Mouse (Mus musculus) layer of hippocampus, postnatal 14 days (tissue): ENCODE results near the gene Prok1. TPM values are rescaled to one million over a fixed set of nuclear protein-coding genes. Genes with fewer than 3 reads are reported as not detected.

Experiments
- DNase-seq, 2 experiments: peaks; one replicate each; pipeline ENCODE4 v3.0.0; 2021 to 2022; ENCODE audit warnings: low spot score in 2 of 2, mixed read lengths in 1 of 2
- total RNA-seq, 2 experiments: library from RNA; stranded (reverse); gene quantifications; 2 replicates each; pipeline ENCODE4 v1.2.3; 2021

Gene Prok1
- total RNA-seq, 2 experiments from 2014 or later = not detected

DNA sequence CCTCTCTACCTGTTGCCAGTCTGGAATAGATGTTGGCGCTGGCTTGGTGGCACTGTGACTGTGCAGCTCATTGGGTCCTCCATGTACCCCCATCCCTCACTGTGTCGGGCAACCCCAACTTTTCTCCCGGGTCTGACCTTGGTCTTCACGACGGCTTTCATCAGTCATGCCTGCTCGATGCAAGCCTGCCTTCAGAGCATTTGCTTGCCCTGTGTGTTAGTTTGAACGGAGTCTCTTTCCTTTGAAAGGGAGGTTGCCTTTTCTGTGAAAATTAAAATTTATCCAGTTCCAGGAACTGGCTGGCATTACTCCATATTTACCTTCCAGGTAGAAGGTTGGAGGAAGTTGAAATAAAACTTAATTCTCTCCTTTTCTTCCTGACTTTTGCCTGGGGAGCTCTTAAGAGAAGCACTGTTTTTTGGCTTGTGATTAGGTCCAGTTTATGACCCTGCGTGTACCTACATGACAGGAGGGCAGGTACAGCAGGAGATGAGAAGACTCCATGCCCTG lies 981 bp downstream of the Prok1 start:
- DNase-seq = no peak

DNA sequence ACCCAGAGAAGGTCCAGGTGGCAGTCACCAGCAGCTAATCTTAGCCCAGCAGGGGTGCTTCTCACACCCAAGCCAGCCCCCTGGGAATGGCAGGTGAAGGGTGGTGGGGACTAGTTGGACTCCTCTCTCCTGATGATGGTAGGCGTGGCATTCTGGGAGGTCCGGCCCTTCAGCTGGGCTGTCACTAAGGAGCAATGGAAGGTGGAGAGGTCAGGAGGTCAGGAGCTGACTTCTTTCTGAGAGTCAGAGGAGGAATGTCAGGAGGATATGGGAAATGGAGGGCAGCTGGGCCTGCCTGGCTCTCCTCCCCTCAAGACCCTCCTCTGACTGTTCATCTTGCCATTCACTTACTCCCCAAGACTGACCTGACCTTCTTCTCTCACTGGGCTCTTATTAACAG lies 1.5 kb downstream of the Prok1 start:
- no peak for DNase-seq

DNA sequence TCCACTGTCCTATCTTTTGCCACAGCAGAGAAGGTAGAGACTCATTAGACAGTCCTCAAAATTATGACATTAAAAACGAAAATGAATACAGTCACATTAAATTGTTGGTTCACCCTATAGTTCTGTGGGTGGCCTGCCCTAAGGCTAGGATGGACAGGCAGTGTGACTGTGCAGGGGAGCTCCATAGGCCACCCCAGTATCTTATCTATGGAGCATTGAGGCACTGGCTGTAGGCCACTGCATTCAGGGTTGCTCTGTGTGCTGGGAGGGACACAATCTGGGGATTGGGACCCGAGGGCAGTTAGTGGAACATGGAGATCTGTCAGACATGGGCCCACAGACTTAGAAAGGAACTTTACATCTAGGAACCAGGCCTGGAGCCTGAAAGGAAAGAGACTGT lies 5.6 kb downstream of the Prok1 start:
- no peak for DNase-seq

DNA sequence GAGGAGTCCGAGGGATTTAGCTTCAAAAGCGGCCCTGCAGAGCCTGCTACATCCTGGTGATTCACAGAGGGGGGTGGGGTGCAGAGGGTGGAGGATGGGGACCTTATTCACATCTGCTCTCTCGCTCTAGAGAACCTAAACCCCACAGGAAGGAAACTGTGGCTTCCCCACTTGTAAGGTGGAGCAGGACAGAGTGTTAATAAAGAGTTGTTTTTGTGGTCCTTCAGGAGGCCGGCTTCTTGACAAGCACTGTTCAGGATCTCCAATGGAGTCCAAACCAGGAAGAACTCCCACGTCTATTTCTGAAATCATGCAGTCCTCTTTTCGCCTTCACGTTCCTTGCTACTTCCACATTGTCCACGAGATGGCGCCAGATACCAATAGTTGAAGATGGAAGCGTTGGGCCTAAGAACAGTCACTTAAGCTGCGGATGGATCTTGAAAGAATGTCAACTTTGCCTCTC lies 6.1 kb downstream of the Prok1 start:
- DNase-seq = peak; percentile 90 to 92

DNA sequence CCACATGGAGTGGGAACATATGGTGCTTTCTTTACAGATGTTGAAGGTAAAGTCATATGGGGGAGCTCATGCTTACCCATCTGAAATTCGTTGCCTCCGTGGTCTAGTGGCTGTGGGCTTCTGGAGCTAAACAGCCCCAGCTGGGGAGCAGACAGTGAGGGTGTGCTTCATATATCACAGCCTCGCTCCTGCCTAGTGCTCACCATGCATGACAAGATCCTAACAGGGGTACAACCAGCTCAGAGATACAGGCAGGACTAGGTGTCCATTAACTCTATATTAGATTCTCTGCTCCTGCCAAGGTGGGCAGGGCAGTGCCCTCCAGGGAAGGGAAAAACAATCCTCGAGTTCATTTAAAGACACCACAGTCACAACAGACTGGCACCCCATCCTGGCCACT lies 8.3 kb downstream of the Prok1 start:
- no peak for DNase-seq

DNA sequence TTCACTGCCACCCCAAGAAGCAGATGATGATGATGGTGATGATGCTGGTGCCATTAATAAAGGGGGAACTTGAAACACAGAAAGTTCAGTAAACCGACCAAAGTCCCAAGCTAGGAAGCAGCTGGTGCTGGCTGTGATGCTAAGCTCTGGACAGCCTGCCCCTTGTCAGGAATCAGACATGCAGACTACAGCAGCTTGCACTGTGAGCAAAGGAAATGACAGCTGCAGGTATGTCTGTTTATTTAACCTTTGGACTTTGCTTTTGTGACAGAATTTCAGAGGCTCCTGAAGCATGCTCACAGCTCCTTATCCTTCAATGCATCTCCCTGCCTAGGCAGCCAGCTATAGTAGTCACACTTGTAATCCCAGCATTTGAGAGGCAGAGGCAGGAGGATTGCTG lies 9.0 kb downstream of the Prok1 start, which contains the start of gene A630076J17Rik:
TSS of gene A630076J17Rik (plus strand) at position 88 of the 400 bp plus-strand sequence.
- DNase-seq = no peak

DNA sequence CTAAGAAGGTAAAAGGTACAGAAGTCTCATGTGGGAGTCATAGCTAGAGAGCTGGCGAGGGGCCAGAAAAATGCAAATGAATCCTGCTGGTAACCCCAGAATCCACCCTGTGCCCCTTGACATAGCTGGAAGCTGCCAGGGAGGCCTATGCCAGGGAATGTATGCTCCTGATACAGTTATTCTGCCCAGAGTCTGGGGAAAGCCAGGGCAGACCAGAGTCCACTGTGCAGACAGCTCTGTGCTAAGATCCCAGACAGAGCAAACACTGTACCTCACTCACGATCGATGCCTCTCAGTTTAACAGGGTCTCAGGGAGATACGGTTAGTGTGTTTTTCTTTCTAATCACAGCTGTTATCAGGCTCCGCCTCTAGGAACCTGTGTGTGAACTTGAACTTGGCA lies 9.7 kb downstream of the Prok1 start:
- no peak for DNase-seq

DNA sequence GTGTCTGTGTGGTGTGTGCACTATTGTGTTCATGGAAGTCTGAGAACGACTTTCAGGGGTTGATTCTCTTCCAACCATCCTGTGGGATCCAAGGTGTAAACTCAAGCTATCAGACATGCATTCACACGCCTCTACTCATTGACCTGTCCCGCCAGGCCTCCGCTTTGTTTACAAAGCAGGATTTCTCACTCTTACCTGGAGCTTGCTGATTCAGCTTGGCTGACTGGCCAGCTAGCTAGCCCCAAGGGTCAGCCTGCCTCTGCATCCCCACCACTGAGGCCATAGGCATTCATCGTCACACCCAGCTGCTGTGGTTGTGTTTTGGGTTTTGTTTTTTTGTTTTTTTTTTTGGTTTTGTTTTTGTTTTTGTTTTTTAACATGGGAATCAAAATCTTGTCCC lies 10.3 kb downstream of the Prok1 start:
- DNase-seq = no peak

DNA sequence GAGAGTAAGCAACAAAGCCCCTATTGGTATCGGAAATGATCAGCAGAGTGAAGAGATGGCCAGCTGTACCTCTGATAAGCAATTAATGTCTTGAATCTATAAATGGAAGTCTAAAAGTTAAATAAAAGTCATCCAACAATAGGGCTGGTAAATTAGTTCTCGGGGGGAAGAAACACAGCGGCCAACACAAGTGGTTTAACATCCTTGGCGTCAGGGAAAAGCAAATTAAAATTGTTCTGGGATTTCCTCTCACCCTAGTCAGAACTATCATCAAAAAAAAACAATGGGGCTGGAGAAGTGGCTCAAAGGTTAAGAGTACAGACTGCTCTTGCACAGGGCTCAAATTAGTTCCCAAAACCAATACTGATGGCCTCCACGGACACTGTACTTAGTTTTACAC lies 13.7 kb downstream of the Prok1 start:
- DNase-seq = no peak

DNA sequence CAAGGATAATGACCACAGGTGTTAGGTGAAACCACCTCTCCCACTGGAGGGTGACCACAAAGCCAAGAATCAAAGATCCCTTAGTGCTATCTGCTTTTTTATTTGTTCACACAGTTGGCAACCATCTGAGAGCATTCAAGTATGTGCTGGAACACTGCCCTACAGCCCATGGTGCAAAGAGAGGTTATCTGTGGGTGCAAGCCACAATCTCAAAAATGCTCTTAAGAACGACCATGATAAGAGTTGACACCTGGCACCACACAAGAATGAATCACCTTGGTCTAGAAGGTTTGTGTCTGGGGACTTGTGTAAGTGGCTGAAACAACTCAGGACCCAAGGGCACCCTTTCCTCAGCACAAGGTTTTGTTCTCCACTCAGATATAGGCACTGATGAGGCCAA lies 16.3 kb downstream of the Prok1 start:
- DNase-seq = no peak

DNA sequence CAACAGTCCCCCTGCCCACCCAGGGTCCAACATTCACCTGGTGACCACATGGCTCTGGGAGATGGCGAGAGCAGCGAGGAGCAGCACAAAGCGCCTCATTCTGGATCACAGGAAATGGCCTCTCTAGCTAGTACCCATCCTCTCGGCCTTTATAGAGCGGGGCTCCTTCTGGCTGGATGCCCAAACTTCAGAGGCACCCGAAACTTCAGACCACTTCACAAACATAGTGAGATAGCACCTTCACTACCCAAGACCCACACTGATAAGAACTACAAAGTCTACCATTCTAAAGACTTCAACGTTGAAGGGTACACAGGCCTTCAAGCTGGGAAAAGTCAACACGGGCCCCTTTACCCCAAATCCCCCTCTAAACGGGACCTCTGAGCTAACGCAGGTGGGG lies 17.9 kb downstream of the Prok1 start, which contains the start of gene Cym:
TSS of gene Cym (minus strand) at position 125 of the 400 bp plus-strand sequence.
- DNase-seq = no peak

DNA sequence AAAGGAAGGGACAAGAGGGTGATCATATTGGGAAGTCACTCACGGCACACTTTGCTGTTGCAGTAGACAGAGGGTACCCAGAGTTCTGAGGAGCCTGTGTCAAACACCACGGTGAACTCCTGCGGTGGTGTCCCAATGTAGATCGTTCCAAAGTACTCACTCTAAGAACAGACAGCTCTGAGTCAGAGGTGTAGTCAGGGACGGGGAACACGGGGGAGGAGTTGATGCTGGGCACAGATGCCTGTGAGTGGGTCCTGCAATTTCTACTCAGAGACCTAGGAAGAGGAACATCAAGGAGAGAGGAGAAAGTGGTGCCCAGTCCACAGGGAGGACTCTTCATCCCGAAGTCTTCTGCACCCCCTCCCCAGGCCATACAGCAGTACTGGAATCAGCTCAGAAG lies 20.9 kb downstream of the Prok1 start:
- DNase-seq = no peak

DNA sequence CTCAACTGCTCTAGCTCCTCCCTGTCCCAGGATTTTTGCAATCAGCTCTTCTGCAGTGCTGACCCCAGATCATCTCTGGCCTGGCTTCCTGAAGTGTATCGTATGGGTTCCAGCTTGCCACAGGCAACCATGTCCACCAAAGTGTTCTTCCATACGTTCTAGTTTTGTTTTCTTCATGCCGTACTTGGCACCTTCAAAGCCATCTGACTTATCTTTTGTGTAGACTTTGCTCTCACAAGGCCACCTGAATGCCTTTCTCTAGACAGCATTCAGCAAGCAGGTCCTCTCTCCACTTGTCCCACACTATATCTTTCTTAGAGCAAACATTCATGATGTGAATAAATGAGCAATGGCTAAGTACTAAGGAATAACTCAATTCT lies 22.4 kb downstream of the Prok1 start:
- DNase-seq = no peak

DNA sequence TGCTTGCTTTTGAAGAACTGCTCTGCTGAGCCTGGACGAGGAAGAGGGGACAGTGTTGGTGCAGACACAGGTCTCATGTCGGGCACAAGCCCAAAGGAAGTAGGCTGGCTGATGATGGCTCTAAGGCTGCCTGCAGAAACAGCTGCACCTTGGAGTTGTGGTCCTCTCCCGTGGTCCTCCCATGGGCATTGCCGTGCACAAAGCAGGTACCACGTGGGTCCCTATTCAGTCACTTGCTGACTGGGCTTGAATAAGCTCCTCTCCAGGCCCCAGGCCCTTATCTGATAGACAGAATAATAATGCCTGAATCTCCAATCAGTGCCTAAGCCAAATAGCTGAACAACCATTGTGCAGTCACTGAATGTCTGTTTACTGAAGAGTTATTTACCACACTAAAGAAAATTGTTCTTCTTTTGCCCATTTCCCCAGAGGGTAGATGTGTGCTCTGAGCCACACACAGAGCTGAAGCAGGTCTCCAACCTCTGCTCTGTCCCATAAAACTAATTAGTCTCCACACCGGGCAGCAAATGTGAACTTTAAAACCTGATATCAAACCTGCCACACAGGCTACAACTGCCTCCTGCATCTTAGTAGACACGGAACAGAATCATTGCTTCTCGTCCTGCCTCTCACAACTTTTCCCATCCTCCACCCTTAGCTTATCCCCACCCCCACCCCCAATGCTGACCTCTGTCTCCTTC lies 23.0 kb downstream of the Prok1 start:
- no peak for DNase-seq

DNA sequence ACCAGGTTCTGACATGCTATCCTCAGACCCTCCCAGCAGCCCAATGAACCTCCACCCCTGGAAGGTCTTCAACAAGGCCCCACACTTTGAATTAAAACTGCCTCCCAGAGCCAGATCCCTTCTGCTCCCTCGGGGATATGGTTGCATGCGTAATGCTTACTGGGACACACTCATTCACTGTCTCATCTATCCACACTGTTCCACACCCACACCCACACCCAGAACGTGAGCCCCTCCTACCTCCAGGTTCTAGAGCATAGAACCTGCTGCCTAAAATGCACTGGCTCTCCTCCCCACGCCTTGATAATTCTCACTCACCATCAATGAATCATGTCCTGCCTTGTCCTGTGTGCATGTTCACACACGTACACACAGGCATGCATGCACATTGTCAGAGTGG lies 24.9 kb downstream of the Prok1 start:
- no peak for DNase-seq

DNA sequence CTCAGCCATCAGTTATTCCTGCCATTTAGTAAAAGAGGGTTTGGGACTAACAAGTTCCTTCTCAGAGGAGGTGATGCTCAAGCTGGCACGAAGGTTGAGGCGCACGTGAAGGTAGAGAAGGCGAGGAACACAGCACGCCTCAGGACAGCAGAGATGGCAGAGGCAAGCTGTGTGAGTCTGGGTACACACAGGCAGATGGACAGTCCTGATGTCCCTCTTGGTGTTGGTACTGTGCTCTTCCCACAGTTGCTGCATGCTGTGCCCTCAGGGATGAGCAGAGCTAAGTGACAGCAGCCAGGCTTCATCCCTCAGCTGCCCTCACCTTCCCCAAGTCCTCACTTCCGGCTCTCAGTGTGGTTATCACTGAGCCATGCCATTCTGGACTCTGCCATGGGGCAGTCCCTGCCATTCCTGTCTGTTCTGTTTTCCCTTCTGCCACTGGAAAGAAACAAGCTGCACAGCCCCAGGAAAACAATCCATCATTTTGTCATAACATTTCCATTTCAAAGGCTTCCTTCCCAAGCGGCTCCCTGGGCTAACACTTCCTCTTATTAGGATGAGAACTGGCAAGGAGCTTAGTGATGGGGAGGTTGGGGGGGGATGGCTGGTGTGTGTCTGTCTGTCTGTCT lies 31.8 kb downstream of the Prok1 start:
- no peak for DNase-seq

DNA sequence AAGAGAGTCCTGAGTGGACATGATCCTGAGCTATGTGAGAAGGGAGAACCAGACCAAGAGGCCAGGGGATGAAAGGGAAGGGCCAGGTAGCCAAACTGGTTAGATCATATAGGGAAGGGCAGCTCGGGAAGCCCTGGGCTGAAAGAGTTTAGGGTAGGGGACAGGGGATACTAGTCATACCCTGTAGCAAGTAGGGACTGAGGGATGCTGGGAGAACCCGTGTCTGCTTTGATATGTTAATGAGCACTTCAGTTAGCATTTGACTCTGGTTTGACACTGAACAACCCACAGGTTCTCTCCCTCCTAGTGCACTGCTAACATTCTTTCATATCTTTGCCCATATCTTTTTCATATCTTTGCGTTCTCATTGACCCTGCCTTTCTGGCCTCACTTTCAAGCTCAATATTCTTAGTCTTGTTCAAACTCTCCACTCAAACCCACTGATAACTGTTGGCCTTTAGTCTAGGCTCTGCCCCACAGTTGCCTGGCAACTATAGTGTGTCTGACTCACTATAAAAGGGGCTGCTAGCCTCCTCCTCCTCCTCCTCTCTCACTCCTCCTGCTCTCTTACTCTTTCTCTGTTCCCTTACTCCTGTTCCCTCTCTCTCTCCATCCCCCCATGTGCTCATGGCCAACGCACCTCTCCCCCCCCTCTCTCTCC lies 32.9 kb downstream of the Prok1 start:
- DNase-seq = no peak

DNA sequence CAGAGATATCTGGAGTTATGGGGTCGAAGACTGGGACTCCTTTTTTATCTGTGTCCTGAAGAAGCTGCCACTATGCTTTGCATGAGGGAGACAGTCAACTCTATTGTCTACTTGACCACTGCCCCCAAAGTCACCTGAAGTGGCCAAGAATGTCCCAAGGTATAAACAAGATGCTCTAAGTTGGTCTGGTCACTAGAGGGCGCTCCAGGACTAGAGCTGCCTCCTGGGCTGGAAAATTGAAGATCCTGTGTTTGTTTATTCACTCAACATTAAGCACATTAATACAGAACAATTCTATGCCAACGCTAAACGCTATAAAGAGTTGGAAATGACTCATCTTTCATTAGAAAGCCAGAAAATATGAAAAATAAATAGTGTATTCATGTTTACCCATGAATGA lies 33.5 kb downstream of the Prok1 start:
- peak; percentile 57 to 78 for DNase-seq

DNA sequence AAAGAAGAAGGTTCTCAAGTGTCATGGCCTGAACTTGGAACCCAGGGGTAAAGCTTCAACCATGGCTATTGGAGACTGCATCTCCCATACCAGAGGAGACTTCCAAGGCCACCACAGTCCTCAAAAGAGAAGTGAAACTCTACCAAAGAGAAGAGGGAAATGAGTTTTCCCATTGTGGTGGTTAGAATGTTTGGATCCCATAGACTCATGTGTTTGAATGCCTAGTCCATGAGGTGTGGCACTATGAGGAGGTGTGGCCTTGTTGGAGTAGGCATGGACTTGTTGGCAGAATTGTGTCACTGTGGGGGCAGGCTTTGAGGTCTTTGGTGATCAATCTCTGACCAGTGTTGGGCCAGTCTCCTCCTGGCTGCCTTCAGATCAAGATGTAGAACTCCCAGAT lies 34.3 kb downstream of the Prok1 start:
- DNase-seq = no peak

DNA sequence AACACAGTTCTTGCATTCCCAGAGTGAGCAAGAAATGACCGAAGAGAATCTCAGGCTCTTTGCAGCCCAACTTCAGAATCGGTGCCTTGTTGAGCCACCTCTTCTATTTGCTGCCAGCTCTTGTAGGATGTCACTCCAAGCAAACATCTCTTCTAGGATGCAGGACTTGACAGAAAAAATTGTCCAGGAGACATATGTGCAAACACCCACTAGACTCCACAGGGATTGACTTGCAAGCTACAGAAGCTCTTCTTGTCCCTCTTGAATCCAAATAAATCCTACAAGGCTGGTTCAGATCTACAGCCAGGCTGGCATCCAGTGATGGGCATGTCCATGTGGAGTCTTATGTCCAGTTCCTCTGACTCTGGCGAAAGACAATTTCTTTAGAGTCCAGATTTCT lies 35.1 kb downstream of the Prok1 start:
- DNase-seq = no peak

DNA sequence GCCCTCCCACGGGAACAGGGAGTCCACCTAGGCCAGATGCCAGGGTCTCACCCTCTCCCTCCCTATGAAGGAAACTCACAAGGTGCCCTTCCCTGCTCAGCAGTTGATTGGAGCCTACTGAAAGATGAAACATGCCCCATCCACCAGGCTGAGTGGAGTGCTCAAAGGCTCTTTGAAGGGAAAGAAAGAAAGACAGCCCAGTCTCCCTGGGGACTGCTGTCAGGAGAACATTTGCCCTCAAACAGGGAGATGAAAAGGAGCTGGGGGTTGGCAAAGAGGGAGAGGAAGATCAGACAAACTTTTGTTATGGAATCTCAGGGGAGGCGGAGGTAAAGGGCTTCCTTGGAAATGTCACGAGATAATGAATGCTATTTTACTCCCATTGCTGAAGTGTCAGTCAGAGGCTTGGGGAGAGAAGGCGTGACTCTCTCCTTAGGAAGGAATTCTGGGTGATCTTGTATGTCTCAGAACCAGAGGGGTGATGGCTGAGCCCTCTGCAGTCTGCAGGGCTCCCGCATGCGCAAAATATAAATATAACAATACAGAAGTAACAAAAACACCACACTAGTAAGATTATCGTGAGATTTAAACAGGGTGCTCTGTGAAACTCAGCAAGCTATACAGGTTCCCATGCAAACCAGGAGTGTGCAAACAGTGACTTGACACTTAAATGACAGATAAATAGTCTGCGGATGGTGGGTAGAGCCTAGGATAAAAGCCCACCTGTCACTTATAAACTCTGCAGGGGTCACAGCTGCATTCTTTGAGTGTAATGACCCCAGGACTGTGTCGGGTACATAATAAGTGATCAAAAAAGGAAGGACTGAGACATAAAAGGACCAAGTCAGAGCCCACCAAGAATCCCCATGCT lies 38.0 kb downstream of the Prok1 start:
- DNase-seq = no peak
